Mouse (Mus musculus) limb, embryonic 10.5 days (tissue): Measurements from ENCODE around the gene Wasf1. TPM values are rescaled to one million over a fixed set of nuclear protein-coding genes. Genes with fewer than 3 reads are reported as not detected.

ENCODE experiments used
- DNase-seq: peaks from one replicate; pipeline ENCODE4 v3.0.0-alpha.2; 2017; ENCODE audit warnings: low spot score
- H3K27ac ChIP-seq: fragments of 300-500 bp; sonication (generic); 2 replicates; pipeline ENCODE4 v1.5.1; 2016; ENCODE audit warnings: mild to moderate bottlenecking
- H3K27me3 ChIP-seq: fragments of 300-500 bp; sonication (generic); 2 replicates; pipeline ENCODE4 v1.6.1; 2016; ENCODE audit warnings: low read depth, mild to moderate bottlenecking; ENCODE audit not compliant: poor library complexity, severe bottlenecking
- H3K36me3 ChIP-seq: fragments of 300-500 bp; sonication (generic); 2 replicates; pipeline ENCODE4 v1.6.1; 2016; ENCODE audit warnings: mild to moderate bottlenecking, moderate library complexity
- H3K4me1 ChIP-seq: fragments of 300-500 bp; sonication (generic); 2 replicates; pipeline ENCODE4 v1.6.1; 2016
- H3K4me3 ChIP-seq: fragments of 300-500 bp; sonication (generic); 2 replicates; pipeline ENCODE4 v1.5.1; 2016; ENCODE audit warnings: mild to moderate bottlenecking, moderate library complexity
- H3K9me3 ChIP-seq: fragments of 300-500 bp; sonication (generic); replicated peaks from 2 replicates; pipeline ENCODE4 v1.6.1; 2016; ENCODE audit warnings: mild to moderate bottlenecking
- WGBS: fragments of 180-500 bp; shearing (Covaris S2); methylation state at CpG from one replicate; pipeline ENCODE4 v1.1.7; 2016; 5-methylcytosine and 5-hydroxymethylcytosine counted together
- polyA plus RNA-seq: library from polyadenylated mRNA; unstranded; fragments of >200 nt; fragmentation: Nextera tagmentation; extraction: Ambion mirVana; gene quantifications from 2 replicates; pipeline ENCODE4 v1.2.1, GENCODE M21; 2016

Wasf1 gene
- polyA plus RNA-seq, 1 experiment from 2014 or later, result 43.4 TPM

- 86% methylated on average over 2 of the region's 2 CpGs for WGBS
- H3K4me1 ChIP-seq, result no peaks in the 10 kb centered on the region; the same call in 1 of the 2 replicates
- H3K36me3 ChIP-seq, result peaks cover 10% of the 10 kb centered on the region
- no peak overlapping the region for H3K27ac ChIP-seq
- no peaks in the 10 kb centered on the region for H3K9me3 ChIP-seq
- H3K4me3 ChIP-seq, result no peak overlapping the region
- no peaks in the 10 kb centered on the region for H3K27me3 ChIP-seq
- DNase-seq, result no peak
Observed at GRCm38 (mm10) chr10:40872052-40872451, 11.2 kb upstream of the Wasf1 start.

GRCm38 (mm10) chr10:40878246-40878645 is 5.0 kb upstream of the Wasf1 start:
- peaks cover 9% of the 10 kb centered on the region; the same call in 1 of the 2 replicates for H3K4me1 ChIP-seq
- no peak for DNase-seq
- 86% methylated on average over 3 of the region's 3 CpGs for WGBS
- no peak overlapping the region for H3K4me3 ChIP-seq
- no peaks in the 10 kb centered on the region for H3K9me3 ChIP-seq
- H3K27ac ChIP-seq, result no peak overlapping the region
- H3K36me3 ChIP-seq, result peaks cover 26% of the 10 kb centered on the region
- H3K27me3 ChIP-seq, result no peaks in the 10 kb centered on the region

- Histone ChIP-seq H3K4me3 (no peak overlapping the region), H3K4me1 (peaks cover 13% of the 10 kb centered on the region; the same call in 1 of the 2 replicates), H3K27me3 (no peaks in the 10 kb centered on the region), H3K36me3 (peaks cover 26% of the 10 kb centered on the region), H3K9me3 (no peaks in the 10 kb centered on the region), H3K27ac (no peak overlapping the region)
- no peak for DNase-seq
- WGBS, result 95% methylated on average over 9 of the region's 9 CpGs
Observed at GRCm38 (mm10) chr10:40879969-40880368, 3.3 kb upstream of the Wasf1 start.

- H3K4me3 ChIP-seq, result no peak overlapping the region
- H3K4me1 ChIP-seq, result peaks cover 13% of the 10 kb centered on the region; the same call in 1 of the 2 replicates
- H3K36me3 ChIP-seq, result peaks cover 22% of the 10 kb centered on the region
- no peak overlapping the region for H3K27ac ChIP-seq
- no peaks in the 10 kb centered on the region for H3K27me3 ChIP-seq
- H3K9me3 ChIP-seq, result no peaks in the 10 kb centered on the region
- WGBS, result 90% methylated on average over 3 of the region's 3 CpGs
- no peak for DNase-seq
Observed at GRCm38 (mm10) chr10:40881236-40881635, 2.0 kb upstream of the Wasf1 start.

GRCm38 (mm10) chr10:40882333-40882732 is 942 bp upstream of the Wasf1 start:
- DNase-seq, result no peak
- Histone ChIP-seq H3K9me3 (no peaks in the 10 kb centered on the region), H3K36me3 (peaks cover 22% of the 10 kb centered on the region), H3K27ac (peak overlapping the region; percentile 94), H3K27me3 (no peaks in the 10 kb centered on the region), H3K4me1 (peaks cover 13% of the 10 kb centered on the region; the same call in 1 of the 2 replicates), H3K4me3 (peak overlapping the region; percentile 85)
- WGBS, result 22% methylated on average over 9 of the region's 9 CpGs

- 0% methylated on average over 70 of the region's 87 CpGs for WGBS
- H3K27ac ChIP-seq, result peak overlapping the region; percentile 94
- DNase-seq, result no peak
- peaks cover 19% of the 10 kb centered on the region for H3K36me3 ChIP-seq
- no peaks in the 10 kb centered on the region for H3K27me3 ChIP-seq
- peaks cover 13% of the 10 kb centered on the region; the same call in 1 of the 2 replicates for H3K4me1 ChIP-seq
- peak overlapping the region; percentile 85 for H3K4me3 ChIP-seq
- no peaks in the 10 kb centered on the region for H3K9me3 ChIP-seq
Observed at GRCm38 (mm10) chr10:40883644-40884278, 486 bp downstream of the Wasf1 start.

GRCm38 (mm10) chr10:40884279-40884806 is 1.1 kb downstream of the Wasf1 start:
- peak; percentile 72 for DNase-seq
- WGBS, result 0% methylated on average over 39 of the region's 40 CpGs
- no peaks in the 10 kb centered on the region for H3K27me3 ChIP-seq
- H3K27ac ChIP-seq, result peak overlapping the region; percentile 94
- peaks cover 15% of the 10 kb centered on the region for H3K36me3 ChIP-seq
- peaks cover 13% of the 10 kb centered on the region; the same call in 1 of the 2 replicates for H3K4me1 ChIP-seq
- H3K9me3 ChIP-seq, result no peaks in the 10 kb centered on the region
- H3K4me3 ChIP-seq, result peak overlapping the region; percentile 85

- Histone ChIP-seq H3K36me3 (peaks cover 4% of the 10 kb centered on the region; the same call in 1 of the 2 replicates), H3K9me3 (no peaks in the 10 kb centered on the region), H3K27ac (no peak overlapping the region), H3K4me3 (no peak overlapping the region), H3K27me3 (no peaks in the 10 kb centered on the region), H3K4me1 (peaks cover 11% of the 10 kb centered on the region; the same call in 1 of the 2 replicates)
- 81% methylated on average over 7 of the region's 7 CpGs for WGBS
- DNase-seq, result no peak
Observed at GRCm38 (mm10) chr10:40885432-40885831, 2.2 kb downstream of the Wasf1 start.

GRCm38 (mm10) chr10:40887316-40887715 is 4.0 kb downstream of the Wasf1 start:
- Histone ChIP-seq H3K27ac (no peak overlapping the region), H3K9me3 (no peaks in the 10 kb centered on the region), H3K4me1 (peaks cover 4% of the 10 kb centered on the region; the same call in 1 of the 2 replicates), H3K4me3 (no peak overlapping the region), H3K27me3 (no peaks in the 10 kb centered on the region), H3K36me3 (no peaks in the 10 kb centered on the region)
- no peak for DNase-seq
- 92% methylated on average over 2 of the region's 2 CpGs for WGBS

GRCm38 (mm10) chr10:40889146-40889545 is 5.9 kb downstream of the Wasf1 start:
- WGBS, result 89% methylated on average over 4 of the region's 4 CpGs
- no peaks in the 10 kb centered on the region for H3K27me3 ChIP-seq
- DNase-seq, result no peak
- no peaks in the 10 kb centered on the region for H3K9me3 ChIP-seq
- H3K4me3 ChIP-seq, result no peak overlapping the region
- no peak overlapping the region for H3K27ac ChIP-seq
- H3K36me3 ChIP-seq, result no peaks in the 10 kb centered on the region
- peaks cover 4% of the 10 kb centered on the region; the same call in 1 of the 2 replicates for H3K4me1 ChIP-seq

- Histone ChIP-seq H3K4me3 (no peak overlapping the region), H3K27me3 (no peaks in the 10 kb centered on the region), H3K27ac (no peak overlapping the region), H3K36me3 (no peaks in the 10 kb centered on the region), H3K4me1 (no peaks in the 10 kb centered on the region; the same call in 1 of the 2 replicates), H3K9me3 (no peaks in the 10 kb centered on the region)
- 95% methylated on average over 12 of the region's 12 CpGs for WGBS
- no peak for DNase-seq
Observed at GRCm38 (mm10) chr10:40895765-40896164, 12.5 kb downstream of the Wasf1 start.

GRCm38 (mm10) chr10:40896656-40897055 is 13.4 kb downstream of the Wasf1 start:
- Histone ChIP-seq H3K4me1 (no peaks in the 10 kb centered on the region; the same call in 1 of the 2 replicates), H3K9me3 (no peaks in the 10 kb centered on the region), H3K27me3 (no peaks in the 10 kb centered on the region), H3K4me3 (no peak overlapping the region), H3K36me3 (no peaks in the 10 kb centered on the region), H3K27ac (no peak overlapping the region)
- 71% methylated on average over 5 of the region's 5 CpGs for WGBS
- no peak for DNase-seq

- no peaks in the 10 kb centered on the region for H3K27me3 ChIP-seq
- H3K4me3 ChIP-seq, result no peak overlapping the region
- H3K27ac ChIP-seq, result no peak overlapping the region
- H3K36me3 ChIP-seq, result 0 out of 2 replicates have a peak, but pooled peaks cover 4% of the 10 kb centered on the region
- WGBS, result 87% methylated on average over 4 of the region's 4 CpGs
- no peak for DNase-seq
- no peaks in the 10 kb centered on the region; the same call in 1 of the 2 replicates for H3K4me1 ChIP-seq
- no peaks in the 10 kb centered on the region for H3K9me3 ChIP-seq
Observed at GRCm38 (mm10) chr10:40901786-40902185, 18.5 kb downstream of the Wasf1 start.
